Mouse (Mus musculus) heart, postnatal 14 days (tissue): ENCODE results near the gene Gm14305. TPM values are rescaled to one million over a fixed set of nuclear protein-coding genes. Genes with fewer than 3 reads are reported as not detected.
"Not testable (repeated sequence)": the region's sequence is repeated elsewhere in the genome, so short reads cannot be mapped to it uniquely, and the experiment has no call there.

Experiments
- DNase-seq, 2 experiments: peaks; one replicate each; pipeline ENCODE4 v3.0.0; 2021 to 2022
- intact Hi-C: fragments of 180-260 bp; cut with DNase I; formaldehyde crosslinking; loops from one replicate; pipeline ENCODE4 v1.15.1; 2025
- long read RNA-seq, 2 experiments: library from polyadenylated mRNA; stranded (forward); transcript quantifications; one replicate each; pipeline ENCODE4 v2.0.0; 2021
- total RNA-seq, 2 experiments: library from RNA; stranded (reverse); gene quantifications; 2 replicates each; pipeline ENCODE4 v1.2.3; 2021

Gene Gm14305
- 1 to 10 TPM; 6.7 to 7.2 TPM for total RNA-seq
- long read RNA-seq, experiment 1, partial matches to known transcripts, result 0 of 4 reads
- long read RNA-seq, experiment 1, other reads (novel, unspliced or antisense), result 2 of 4 reads
- long read RNA-seq, experiment 2, partial matches to known transcripts, result 0 of 7 reads
- long read RNA-seq, experiment 2, other reads (novel, unspliced or antisense), result 2 of 7 reads

DNA sequence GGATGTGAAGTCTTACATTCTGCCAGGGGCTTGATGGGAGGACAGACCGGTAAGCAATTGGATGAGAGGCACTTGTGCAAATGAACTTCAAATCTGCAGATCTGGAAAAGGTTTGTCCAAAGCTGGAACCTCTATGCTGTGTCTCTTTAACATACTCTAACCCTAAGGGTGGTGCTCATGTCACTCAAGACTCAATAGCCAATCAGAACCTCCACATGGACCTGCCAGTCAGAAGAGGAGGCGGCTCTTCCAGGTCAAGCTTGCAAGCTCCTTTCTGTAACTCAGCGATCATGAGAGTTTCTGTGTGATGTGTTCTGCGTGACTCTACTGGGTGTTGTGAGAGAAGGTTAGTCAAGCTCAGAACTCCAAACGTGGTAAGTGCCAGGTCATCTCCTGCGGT, at the start of gene Gm14305:
TSS of gene Gm14305 (plus strand) at position 278 of the 400 bp plus-strand sequence.
- intact Hi-C loops, result not testable (repeated sequence)
- peak; percentile 0 to 4 for DNase-seq

DNA sequence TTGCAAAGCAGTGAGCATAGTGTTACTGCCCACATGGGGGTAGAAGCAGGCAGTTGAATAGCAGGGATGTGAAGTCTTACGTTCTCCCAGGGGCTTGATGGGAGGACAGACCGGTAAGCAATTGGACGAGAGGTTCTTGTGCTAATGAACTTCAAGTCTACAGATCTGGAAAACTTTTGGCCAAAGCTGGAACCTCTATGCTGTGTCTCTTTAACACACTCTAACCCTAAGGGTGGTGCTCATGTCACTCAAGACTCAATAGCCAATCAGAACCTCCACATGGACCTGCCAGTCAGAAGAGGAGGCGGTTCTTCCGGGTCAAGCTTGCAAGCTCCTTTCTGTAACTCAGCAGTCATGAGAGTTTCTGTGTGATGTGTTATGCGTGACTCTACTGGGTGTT, 37.9 kb upstream of the Gm14305 start, which contains the start of gene Zfp973:
TSS of gene Zfp973 (plus strand) at position 301 of the 400 bp plus-strand sequence.
- DNase-seq, intact Hi-C loops: not testable (repeated sequence)

Other genes with a start within 250 kb of the Gm14305 start
- not detected for gene Gm14434, start 221.5 kb upstream of the Gm14305 start, total RNA-seq
- gene Zfp967, start 187.3 kb upstream of the Gm14305 start, total RNA-seq, result not detected
- 1 to 10 TPM in 1 of 2 experiments, under 1 TPM in 1; 0.93 to 2.6 TPM for gene Gm14308, start 72.0 kb upstream of the Gm14305 start, total RNA-seq
- 10 to 100 TPM; 12.7 to 13.5 TPM for gene Zfp973, start 37.8 kb upstream of the Gm14305 start, total RNA-seq
- 1 to 10 TPM; 4.6 to 6.3 TPM for gene Gm14295, start 90.3 kb downstream of the Gm14305 start, total RNA-seq
- not detected for gene Gm14408, start 122.8 kb downstream of the Gm14305 start, total RNA-seq
- gene Gm14296, start 219.5 kb downstream of the Gm14305 start, total RNA-seq, result 1 to 10 TPM; 3.2 to 3.5 TPM